Mouse (Mus musculus) spleen, adult 18-20 months (tissue): Measurements from ENCODE around the gene Kcna7.
"Not testable (repeated sequence)": the region's sequence is repeated elsewhere in the genome, so short reads cannot be mapped to it uniquely, and the experiment has no call there.

Experiments
- DNase-seq, 2 experiments: peaks; one replicate each; pipeline ENCODE4 v3.0.0; 2022; ENCODE audit warnings: mixed read lengths in 2 of 2

The Kcna7 gene

GRCm38 (mm10) chr7:45405091-45406075, at the start of gene Kcna7:
Kcna7 (plus strand) TSS chr7:45405653.
- DNase-seq: peak; percentile 55 to 80

GRCm38 (mm10) chr7:45356087-45356486, 49.4 kb upstream of the Kcna7 start:
- no peak for DNase-seq

- not testable (repeated sequence) for DNase-seq
Measured at GRCm38 (mm10) chr7:45359081-45359480, 46.4 kb upstream of the Kcna7 start.

GRCm38 (mm10) chr7:45360404-45361125, 44.9 kb upstream of the Kcna7 start:
- DNase-seq: no peak

GRCm38 (mm10) chr7:45361243-45361804, 44.1 kb upstream of the Kcna7 start:
- peak; percentile 81 to 83 for DNase-seq

GRCm38 (mm10) chr7:45362801-45363200, 42.7 kb upstream of the Kcna7 start:
- peak in 1 of 2 experiments; percentile 53 for DNase-seq

GRCm38 (mm10) chr7:45363983-45364382, 41.5 kb upstream of the Kcna7 start:
- no peak for DNase-seq

GRCm38 (mm10) chr7:45365742-45366651, 39.5 kb upstream of the Kcna7 start:
- no peak for DNase-seq

GRCm38 (mm10) chr7:45366652-45367019, 38.8 kb upstream of the Kcna7 start, which contains the start of gene Ppfia3:
Ppfia3 (minus strand) TSS chr7:45367019.
- DNase-seq: no peak

GRCm38 (mm10) chr7:45367020-45367880, 38.2 kb upstream of the Kcna7 start:
- peak; percentile 96 to 98 for DNase-seq

GRCm38 (mm10) chr7:45368178-45368577, 37.3 kb upstream of the Kcna7 start:
- no peak for DNase-seq

GRCm38 (mm10) chr7:45369022-45369745, 36.3 kb upstream of the Kcna7 start:
- no peak for DNase-seq

GRCm38 (mm10) chr7:45369836-45370474, 35.5 kb upstream of the Kcna7 start:
- no peak for DNase-seq

GRCm38 (mm10) chr7:45370475-45371311, 34.8 kb upstream of the Kcna7 start, which contains the start of gene Lin7b:
Lin7b (minus strand) TSS chr7:45370583.
- DNase-seq: peak; percentile 84 to 90

- no peak for DNase-seq
Measured at GRCm38 (mm10) chr7:45372371-45372770, 33.1 kb upstream of the Kcna7 start.

GRCm38 (mm10) chr7:45374620-45375019, 30.8 kb upstream of the Kcna7 start:
- DNase-seq: no peak

GRCm38 (mm10) chr7:45376057-45376456, 29.4 kb upstream of the Kcna7 start:
- DNase-seq: no peak

- DNase-seq: no peak
Measured at GRCm38 (mm10) chr7:45386077-45386476, 19.4 kb upstream of the Kcna7 start.

- DNase-seq: no peak
Measured at GRCm38 (mm10) chr7:45395129-45395541, 10.3 kb upstream of the Kcna7 start.
